Mouse (Mus musculus): Measurements from ENCODE around the gene Slc39a7.

The Slc39a7 gene

GRCm38 (mm10) chr17:34031465-34032173 is at the start of gene Slc39a7, which contains the start of gene Rxrb:
Slc39a7 (minus strand) TSS chr17:34031682.
Rxrb (plus strand) TSS chr17:34031812.
- peak; percentile 98 for DNase-seq (ENCODE audit: low spot score)

GRCm38 (mm10) chr17:34079621-34080020 is 48.1 kb upstream of the Slc39a7 start:
- DNase-seq (ENCODE audit: low spot score), result no peak

- DNase-seq (ENCODE audit: low spot score), result no peak
Measured at GRCm38 (mm10) chr17:34079002-34079401, 47.5 kb upstream of the Slc39a7 start.

GRCm38 (mm10) chr17:34078148-34078547 is 46.7 kb upstream of the Slc39a7 start:
- no peak for DNase-seq (ENCODE audit: low spot score)

- peak; percentile 58 for DNase-seq (ENCODE audit: low spot score)
Measured at GRCm38 (mm10) chr17:34077549-34077948, 46.1 kb upstream of the Slc39a7 start.

GRCm38 (mm10) chr17:34075271-34075670 is 43.8 kb upstream of the Slc39a7 start:
- no peak for DNase-seq (ENCODE audit: low spot score)

- no peak for DNase-seq (ENCODE audit: low spot score)
Measured at GRCm38 (mm10) chr17:34072091-34072490, 40.6 kb upstream of the Slc39a7 start.

- DNase-seq (ENCODE audit: low spot score), result no peak
Measured at GRCm38 (mm10) chr17:34068864-34069263, 37.4 kb upstream of the Slc39a7 start.

GRCm38 (mm10) chr17:34057224-34057623 is 25.7 kb upstream of the Slc39a7 start:
- DNase-seq (ENCODE audit: low spot score), result no peak

GRCm38 (mm10) chr17:34047404-34048050 is 16.0 kb upstream of the Slc39a7 start:
- no peak for DNase-seq (ENCODE audit: low spot score)

- no peak for DNase-seq (ENCODE audit: low spot score)
Measured at GRCm38 (mm10) chr17:34045941-34046340, 14.5 kb upstream of the Slc39a7 start.

- no peak for DNase-seq (ENCODE audit: low spot score)
Measured at GRCm38 (mm10) chr17:34039562-34040450, 8.3 kb upstream of the Slc39a7 start.

- no peak for DNase-seq (ENCODE audit: low spot score)
Measured at GRCm38 (mm10) chr17:34038878-34039561, 7.5 kb upstream of the Slc39a7 start, which contains the start of gene Col11a2. Col11a2 (plus strand) TSS chr17:34039437.

GRCm38 (mm10) chr17:34038440-34038839 is 7.0 kb upstream of the Slc39a7 start:
- no peak for DNase-seq (ENCODE audit: low spot score)

- DNase-seq (ENCODE audit: low spot score), result no peak
Measured at GRCm38 (mm10) chr17:34037241-34037640, 5.8 kb upstream of the Slc39a7 start.

GRCm38 (mm10) chr17:34036647-34037046 is 5.2 kb upstream of the Slc39a7 start:
- DNase-seq (ENCODE audit: low spot score), result peak; percentile 57

GRCm38 (mm10) chr17:34035517-34035916 is 4.0 kb upstream of the Slc39a7 start:
- no peak for DNase-seq (ENCODE audit: low spot score)

- peak; percentile 50 for DNase-seq (ENCODE audit: low spot score)
Measured at GRCm38 (mm10) chr17:34034064-34034463, 2.6 kb upstream of the Slc39a7 start.

GRCm38 (mm10) chr17:34033441-34033840 is 2.0 kb upstream of the Slc39a7 start:
- DNase-seq (ENCODE audit: low spot score), result no peak

- DNase-seq (ENCODE audit: low spot score), result no peak
Measured at GRCm38 (mm10) chr17:34032806-34033205, 1.3 kb upstream of the Slc39a7 start.

GRCm38 (mm10) chr17:34032174-34032632 is 721 bp upstream of the Slc39a7 start:
- peak; percentile 85 for DNase-seq (ENCODE audit: low spot score)

GRCm38 (mm10) chr17:34030861-34031326 is 588 bp downstream of the Slc39a7 start:
- no peak for DNase-seq (ENCODE audit: low spot score)

Data from yolk sac, embryonic 10.5 days (tissue).